Mouse (Mus musculus) stomach, embryonic 14.5 days (tissue): ENCODE measurements around the gene Mief1. TPM values are rescaled to one million over a fixed set of nuclear protein-coding genes. Genes with fewer than 3 reads are reported as not detected.

ENCODE experiments used
- ATAC-seq: fragments of 200-750 bp; cut with Nextera tagmentation; 2 replicates; pipeline ENCODE4 v1.8.0; 2017; ENCODE audit warnings: low read depth, moderate TSS enrichment; ENCODE audit not compliant: insufficient number of reproducible peaks, insufficient read depth, low FRiP score
- H3K27ac ChIP-seq: fragments of 300-500 bp; sonication (generic); 2 replicates; pipeline ENCODE4 v1.5.1; 2014; ENCODE audit warnings: mild to moderate bottlenecking, low read length, moderate library complexity, mixed read lengths
- H3K27me3 ChIP-seq: fragments of 300-500 bp; sonication (generic); 2 replicates; pipeline ENCODE4 v1.6.1; 2014; ENCODE audit warnings: low read length, control low read depth, mixed read lengths; ENCODE audit not compliant: control insufficient read depth, insufficient read depth
- H3K36me3 ChIP-seq: fragments of 300-500 bp; sonication (generic); 2 replicates; pipeline ENCODE4 v1.6.1; 2014; ENCODE audit warnings: mild to moderate bottlenecking, control low read depth, low read length, moderate library complexity, mixed read lengths; ENCODE audit not compliant: control insufficient read depth, insufficient read depth
- H3K4me1 ChIP-seq: fragments of 300-500 bp; sonication (generic); 2 replicates; pipeline ENCODE4 v1.6.1; 2014; ENCODE audit warnings: low read length, control low read depth, mixed read lengths; ENCODE audit not compliant: control insufficient read depth, insufficient read depth
- H3K4me2 ChIP-seq: fragments of 300-500 bp; sonication (generic); replicated peaks from 2 replicates; pipeline ENCODE4 v1.6.1; 2014; ENCODE audit warnings: low read depth, low read length, control low read depth
- H3K4me3 ChIP-seq: fragments of 300-500 bp; sonication (generic); 2 replicates; pipeline ENCODE4 v1.5.1; 2014; ENCODE audit warnings: low read depth, low read length, control low read depth
- H3K9ac ChIP-seq: fragments of 300-500 bp; sonication (generic); replicated peaks from 2 replicates; pipeline ENCODE4 v1.6.1; 2014; ENCODE audit warnings: low read depth, mild to moderate bottlenecking, control low read depth, low read length, moderate library complexity, mixed read lengths
- H3K9me3 ChIP-seq: fragments of 300-500 bp; sonication (generic); 2 replicates; pipeline ENCODE4 v1.6.1; 2016; ENCODE audit warnings: low read depth, low read length, control low read depth; ENCODE audit not compliant: control insufficient read depth
- WGBS: fragments of 180-500 bp; shearing (Covaris S2); extraction: QIAGEN DNeasy Blood & Tissue Kit; methylation state at CpG from one replicate; pipeline ENCODE4 v1.1.7; 2014; 5-methylcytosine and 5-hydroxymethylcytosine counted together
- polyA plus RNA-seq: library from polyadenylated mRNA; unstranded; fragments of >200 nt; fragmentation: Nextera tagmentation; extraction: Ambion mirVana; gene quantifications from 2 replicates; pipeline ENCODE4 v1.2.1, GENCODE M21; 2014

Mief1 gene
- polyA plus RNA-seq, 1 experiment from 2014 or later = 34.5 TPM

DNA sequence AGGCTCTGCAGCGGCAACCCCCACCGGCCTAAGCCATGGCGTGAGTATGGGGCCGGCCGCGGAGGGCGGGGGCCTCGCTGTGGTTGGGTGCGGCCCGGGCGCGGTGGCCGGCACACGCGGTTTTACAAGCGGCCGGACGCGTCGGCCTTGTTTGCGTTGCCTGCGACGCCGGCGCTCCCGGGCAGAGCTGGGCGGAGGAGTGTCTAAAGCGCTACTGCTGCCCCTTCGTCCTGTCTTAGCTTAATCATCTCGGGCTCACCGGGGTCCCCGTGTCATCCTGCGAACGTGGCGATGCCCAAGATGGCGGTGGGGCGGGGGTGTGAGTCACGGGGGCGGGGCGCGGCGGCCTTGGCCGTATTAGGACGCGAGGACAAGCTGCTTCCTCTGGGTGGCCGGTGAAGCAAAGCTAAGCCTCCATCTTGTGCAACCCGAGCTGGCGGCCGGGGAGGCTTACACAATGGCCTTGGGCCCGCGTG is 21.9 kb downstream of the Mief1 start:
- Histone ChIP-seq H3K36me3 (peaks cover 31% of the 10 kb centered on the region), H3K4me2 (peak overlapping the region; percentile 96)
- 0% methylated on average over 51 of the region's 51 CpGs for WGBS

DNA sequence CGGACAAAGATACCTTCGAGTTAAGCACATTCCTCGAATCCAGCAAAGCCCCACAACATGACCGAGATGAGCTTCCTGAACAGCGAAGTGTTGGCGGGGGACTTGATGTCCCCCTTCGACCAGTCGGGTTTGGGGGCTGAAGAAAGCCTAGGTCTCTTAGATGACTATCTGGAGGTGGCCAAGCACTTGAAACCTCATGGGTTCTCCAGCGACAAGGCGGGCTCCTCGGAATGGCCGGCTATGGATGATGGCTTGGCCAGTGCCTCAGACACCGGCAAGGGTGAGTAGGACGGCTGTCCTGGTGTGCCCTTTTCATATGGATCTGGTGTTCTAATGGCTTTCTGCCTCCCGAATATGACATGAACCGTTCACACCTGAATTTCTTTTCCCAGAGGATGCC is 22.4 kb downstream of the Mief1 start:
- Histone ChIP-seq H3K9ac (peak overlapping the region; percentile 100), H3K27me3 (no peaks in the 10 kb centered on the region), H3K4me1 (peaks cover 33% of the 10 kb centered on the region), H3K4me2 (peak overlapping the region; percentile 96), H3K4me3 (peak overlapping the region; percentile 100), H3K9me3 (no peaks in the 10 kb centered on the region), H3K27ac (peak overlapping the region; percentile 99), H3K36me3 (peaks cover 25% of the 10 kb centered on the region)
- 5% methylated on average over 16 of the region's 16 CpGs for WGBS
- no peak for ATAC-seq

More for the DNA sequence above, 21.9 kb downstream of the Mief1 start:
- Histone ChIP-seq H3K27ac (peak overlapping the region; percentile 99), H3K9ac (peak overlapping the region; percentile 100), H3K4me1 (peaks cover 33% of the 10 kb centered on the region), H3K4me3 (peak overlapping the region; percentile 100), H3K27me3 (no peaks in the 10 kb centered on the region), H3K9me3 (no peaks in the 10 kb centered on the region)
- peak; percentile 35 for ATAC-seq

DNA sequence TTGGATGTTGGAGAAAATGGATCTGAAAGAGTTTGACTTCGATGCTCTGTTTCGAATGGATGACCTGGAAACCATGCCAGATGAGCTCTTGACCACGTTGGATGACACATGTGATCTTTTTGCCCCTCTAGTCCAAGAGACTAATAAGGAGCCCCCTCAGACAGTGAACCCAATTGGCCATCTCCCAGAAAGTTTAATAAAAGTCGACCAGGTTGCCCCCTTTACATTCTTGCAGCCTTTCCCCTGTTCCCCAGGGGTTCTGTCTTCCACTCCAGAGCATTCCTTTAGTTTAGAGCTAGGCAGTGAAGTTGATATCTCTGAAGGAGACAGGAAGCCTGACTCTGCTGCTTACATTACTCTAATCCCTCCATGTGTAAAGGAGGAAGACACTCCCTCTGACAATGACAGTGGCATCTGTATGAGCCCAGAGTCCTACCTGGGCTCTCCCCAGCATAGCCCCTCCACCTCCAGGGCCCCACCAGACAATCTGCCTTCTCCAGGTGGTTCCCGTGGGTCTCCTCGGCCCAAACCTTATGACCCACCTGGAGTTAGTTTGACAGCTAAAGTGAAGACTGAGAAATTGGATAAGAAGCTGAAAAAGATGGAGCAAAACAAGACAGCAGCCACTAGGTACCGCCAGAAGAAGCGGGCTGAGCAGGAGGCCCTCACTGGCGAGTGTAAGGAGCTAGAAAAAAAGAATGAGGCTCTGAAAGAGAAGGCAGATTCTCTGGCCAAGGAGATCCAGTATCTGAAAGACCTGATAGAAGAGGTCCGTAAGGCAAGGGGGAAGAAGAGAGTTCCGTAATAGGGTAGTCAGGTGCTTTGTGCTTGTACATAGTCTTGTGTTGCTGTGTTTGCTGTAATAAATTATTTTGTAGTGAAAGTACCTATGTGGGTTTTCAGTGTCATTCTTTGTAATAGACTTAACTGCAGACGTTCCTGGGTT is 23.1 kb downstream of the Mief1 start:
- Histone ChIP-seq H3K9me3 (no peaks in the 10 kb centered on the region), H3K4me2 (peak overlapping the region; percentile 96), H3K9ac (peak overlapping the region; percentile 100), H3K4me1 (peaks cover 33% of the 10 kb centered on the region), H3K27ac (peak overlapping the region; percentile 99), H3K36me3 (peaks cover 20% of the 10 kb centered on the region), H3K27me3 (no peaks in the 10 kb centered on the region), H3K4me3 (peak overlapping the region; percentile 100)
- ATAC-seq = no peak
- WGBS = 56% methylated on average over 12 of the region's 12 CpGs

DNA sequence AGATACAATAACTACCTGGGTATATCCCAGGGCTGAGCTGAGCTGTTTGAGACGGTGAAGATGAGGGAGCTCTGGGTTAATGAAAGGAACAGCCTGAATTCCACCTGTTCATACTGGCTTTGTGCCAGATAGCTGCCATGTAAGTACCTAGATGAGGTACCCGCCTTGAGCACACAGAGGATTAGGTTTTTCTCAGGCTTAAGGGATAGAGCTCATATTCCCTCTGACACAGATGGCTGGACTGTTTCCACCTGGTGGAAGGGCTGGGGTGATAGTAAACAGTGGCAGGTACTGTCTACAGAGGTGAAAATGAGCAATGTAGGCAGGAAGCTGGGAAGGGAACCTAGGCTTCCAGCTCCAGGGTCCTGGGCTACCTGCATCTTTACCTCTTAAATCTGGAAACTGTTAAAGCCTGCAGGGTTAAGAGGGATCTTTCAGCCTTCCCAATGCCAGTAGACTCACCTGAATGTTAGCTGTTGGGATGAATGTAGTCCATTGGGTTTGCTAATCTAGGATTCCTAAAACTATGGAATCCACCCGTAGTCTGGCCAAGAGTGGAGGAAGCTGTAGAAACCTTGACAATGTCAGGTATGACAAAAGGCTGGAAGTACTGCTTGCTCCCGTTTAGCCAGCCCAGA is 23.9 kb downstream of the Mief1 start:
- ATAC-seq = no peak
- no peak overlapping the region for H3K9ac ChIP-seq
- WGBS = 11% methylated on average over 4 of the region's 4 CpGs

DNA sequence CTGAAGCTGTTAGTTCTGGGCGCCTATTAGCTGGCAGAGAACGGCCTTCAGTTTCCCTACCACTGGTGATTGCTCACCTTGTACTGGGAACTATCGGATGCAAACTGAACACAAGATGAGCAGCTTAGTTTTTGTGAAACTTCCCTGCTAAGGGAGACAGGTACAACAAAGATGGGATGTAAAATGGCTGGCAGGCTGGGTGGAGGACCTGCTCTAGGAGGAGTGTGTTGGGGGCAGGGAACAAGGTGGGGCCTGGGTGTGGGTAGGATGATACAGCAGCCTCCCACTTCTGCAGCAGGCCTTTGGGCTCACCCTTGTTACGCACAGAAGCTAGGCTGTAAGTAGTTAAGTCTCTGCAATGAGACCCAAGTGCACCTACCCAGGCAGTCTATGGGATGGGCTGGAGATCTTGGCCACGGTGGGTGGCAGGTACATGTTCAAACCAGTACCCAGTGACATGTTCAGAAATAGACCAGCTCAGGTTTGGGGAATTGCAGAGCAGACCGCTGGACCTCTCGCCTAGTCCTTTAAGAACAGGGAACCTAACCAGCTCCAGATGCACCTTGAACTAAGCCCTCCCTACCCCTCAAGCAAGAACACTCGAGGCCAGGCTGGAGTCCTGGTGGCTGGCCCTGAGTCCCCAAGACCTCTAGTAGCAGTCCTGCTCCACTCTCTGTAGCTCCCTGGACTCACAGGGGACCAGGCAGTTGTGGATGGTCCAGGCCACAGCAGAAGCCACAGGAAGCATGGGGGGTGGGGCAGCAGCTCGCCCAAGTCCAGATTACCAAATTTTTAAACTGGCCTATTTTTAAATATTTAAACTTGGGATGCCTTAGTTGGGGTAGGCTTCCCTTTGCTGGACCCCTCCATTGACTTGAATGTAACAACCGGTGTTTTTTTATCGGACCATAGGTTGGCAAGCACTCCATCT is 24.7 kb downstream of the Mief1 start:
- no peak overlapping the region for H3K4me2 ChIP-seq
- ATAC-seq = no peak
- H3K36me3 ChIP-seq = peaks cover 19% of the 10 kb centered on the region
- no peak overlapping the region for H3K4me3 ChIP-seq
- no peaks in the 10 kb centered on the region for H3K27me3 ChIP-seq
- H3K9ac ChIP-seq = no peak overlapping the region
- peaks cover 29% of the 10 kb centered on the region for H3K4me1 ChIP-seq
- peak overlapping the region; percentile 29; the same call in 1 of the 2 replicates for H3K27ac ChIP-seq
- no peaks in the 10 kb centered on the region for H3K9me3 ChIP-seq
- WGBS = 55% methylated on average over 11 of the region's 11 CpGs

More for the DNA sequence above, 23.9 kb downstream of the Mief1 start:
- peak overlapping the region; percentile 99; the same call in 1 of the 2 replicates for H3K27ac ChIP-seq
- H3K4me2 ChIP-seq = peak overlapping the region; percentile 96
- H3K27me3 ChIP-seq = no peaks in the 10 kb centered on the region
- no peak overlapping the region for H3K4me3 ChIP-seq
- peaks cover 29% of the 10 kb centered on the region for H3K4me1 ChIP-seq
- H3K9me3 ChIP-seq = no peaks in the 10 kb centered on the region
- peaks cover 19% of the 10 kb centered on the region for H3K36me3 ChIP-seq

DNA sequence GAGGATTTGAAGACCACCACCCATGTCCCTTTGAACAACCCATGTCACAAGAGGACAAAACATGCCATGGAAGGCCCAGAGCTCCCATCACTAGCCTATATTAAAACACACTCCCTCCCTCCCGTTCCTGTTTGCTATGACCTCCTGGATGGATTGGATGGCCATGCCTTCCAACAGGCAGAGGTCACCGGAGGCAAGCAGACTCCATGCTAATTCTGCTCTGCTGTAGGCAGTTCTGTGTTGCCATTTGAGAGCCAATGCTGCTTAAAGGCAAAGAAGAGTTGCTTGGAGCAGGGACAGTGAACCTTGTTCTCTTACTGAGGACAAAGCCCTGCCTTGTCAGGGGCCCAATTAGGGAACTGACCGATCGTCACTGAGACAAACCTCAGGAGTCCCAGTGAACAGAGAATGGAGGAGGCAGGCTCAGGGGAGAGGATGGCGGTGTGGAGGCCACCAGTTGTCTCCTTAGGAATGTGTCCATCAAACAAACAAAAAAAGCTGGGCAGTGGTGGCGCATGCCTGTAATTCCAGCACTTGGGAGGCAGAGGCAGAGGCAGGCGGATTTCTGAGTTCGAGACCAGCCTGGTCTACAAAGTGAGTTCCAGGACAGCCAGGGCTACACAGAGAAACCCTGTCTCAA is 25.7 kb downstream of the Mief1 start:
- 72% methylated on average over 8 of the region's 8 CpGs for WGBS
- no peaks in the 10 kb centered on the region for H3K27me3 ChIP-seq
- peaks cover 19% of the 10 kb centered on the region for H3K36me3 ChIP-seq
- H3K4me1 ChIP-seq = peaks cover 21% of the 10 kb centered on the region
- no peak overlapping the region for H3K4me3 ChIP-seq
- no peak overlapping the region for H3K27ac ChIP-seq
- ATAC-seq = no peak
- no peaks in the 10 kb centered on the region for H3K9me3 ChIP-seq
- H3K4me2 ChIP-seq = no peak overlapping the region
- no peak overlapping the region for H3K9ac ChIP-seq

DNA sequence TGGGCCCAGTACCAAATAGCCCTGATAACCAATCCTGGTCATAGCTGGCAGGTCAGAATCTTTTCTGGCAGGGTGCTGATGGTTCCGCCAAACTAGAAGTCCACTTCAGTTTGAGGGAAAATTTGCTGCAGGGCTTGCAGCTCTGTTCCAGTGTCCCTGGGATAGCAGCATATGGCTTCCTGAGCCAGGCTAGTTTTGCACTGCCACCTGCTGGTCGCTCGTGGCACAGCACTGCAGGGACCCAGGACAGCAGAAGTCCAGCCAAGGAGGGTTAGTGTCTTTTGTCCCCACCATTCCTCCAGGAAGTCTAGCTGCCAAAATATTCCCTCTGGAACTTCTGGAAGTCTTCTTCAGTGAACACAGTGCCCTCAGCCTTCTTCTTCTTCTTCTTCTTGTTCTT is 26.9 kb downstream of the Mief1 start:
- H3K4me2 ChIP-seq = no peak overlapping the region
- no peaks in the 10 kb centered on the region for H3K27me3 ChIP-seq
- WGBS = 12% methylated on average over 3 of the region's 3 CpGs
- no peak overlapping the region for H3K4me3 ChIP-seq
- H3K9ac ChIP-seq = no peak overlapping the region
- H3K36me3 ChIP-seq = peaks cover 19% of the 10 kb centered on the region
- H3K4me1 ChIP-seq = peaks cover 21% of the 10 kb centered on the region
- no peak overlapping the region for H3K27ac ChIP-seq
- no peak for ATAC-seq
- H3K9me3 ChIP-seq = no peaks in the 10 kb centered on the region
